Mouse (Mus musculus) lung, embryonic 14.5 days (tissue): ENCODE results near the gene Adgrg6. TPM values are rescaled to one million over a fixed set of nuclear protein-coding genes. Genes with fewer than 3 reads are reported as not detected.

Experiments
- ATAC-seq: fragments of 200-750 bp; cut with Nextera tagmentation; 2 replicates; pipeline ENCODE4 v1.8.0; 2017; ENCODE audit warnings: mild to moderate bottlenecking, moderate TSS enrichment, moderate library complexity; ENCODE audit not compliant: insufficient read depth
- DNase-seq: peaks from one replicate; pipeline ENCODE4 v3.0.0-alpha.2; 2015
- H3K27ac ChIP-seq: fragments of 300-500 bp; sonication (generic); 2 replicates; pipeline ENCODE4 v1.5.1; 2014; ENCODE audit warnings: low read depth, mild to moderate bottlenecking, moderate library complexity
- H3K27me3 ChIP-seq: fragments of 300-500 bp; sonication (generic); 2 replicates; pipeline ENCODE4 v1.6.1; 2014; ENCODE audit warnings: low read length, control low read depth; ENCODE audit not compliant: insufficient read depth
- H3K36me3 ChIP-seq: fragments of 300-500 bp; sonication (generic); 2 replicates; pipeline ENCODE4 v1.6.1; 2014; ENCODE audit warnings: control low read depth; ENCODE audit not compliant: insufficient read depth
- H3K4me1 ChIP-seq: fragments of 300-500 bp; sonication (generic); 2 replicates; pipeline ENCODE4 v1.6.1; 2014; ENCODE audit warnings: antibody characterized with exemption, control low read depth; ENCODE audit not compliant: insufficient read depth
- H3K4me2 ChIP-seq: fragments of 300-500 bp; sonication (generic); 2 replicates; pipeline ENCODE4 v1.6.1; 2014; ENCODE audit warnings: mild to moderate bottlenecking
- H3K4me3 ChIP-seq: fragments of 300-500 bp; sonication (generic); 2 replicates; pipeline ENCODE4 v1.5.1; 2014; ENCODE audit warnings: low read depth, low read length
- H3K9ac ChIP-seq: fragments of 300-500 bp; sonication (generic); 2 replicates; pipeline ENCODE4 v1.6.1; 2014
- H3K9me3 ChIP-seq: fragments of 300-500 bp; sonication (generic); 2 replicates; pipeline ENCODE4 v1.6.1; 2016; ENCODE audit warnings: low read depth, low read length, control low read depth
- CTCF ChIP-seq: IDR thresholded peaks from 2 replicates; pipeline ENCODE4 v1.5.1; 2016; ENCODE audit warnings: antibody characterized with exemption, low read depth
- WGBS: fragments of 180-500 bp; shearing (Covaris S2); extraction: QIAGEN DNeasy Blood & Tissue Kit; methylation state at CpG from one replicate; pipeline ENCODE4 v1.1.7; 2014; 5-methylcytosine and 5-hydroxymethylcytosine counted together
- polyA plus RNA-seq: library from polyadenylated mRNA; unstranded; fragments of >200 nt; fragmentation: Nextera tagmentation; extraction: Ambion mirVana; gene quantifications from 2 replicates; pipeline ENCODE4 v1.2.1, GENCODE M21; 2014

The Adgrg6 gene
- polyA plus RNA-seq, 1 experiment from 2014 or later: 22.9 TPM

GRCm38 (mm10) chr10:14570616-14571015 is 25.2 kb upstream of the Adgrg6 start:
- no peaks in the 10 kb centered on the region for H3K27me3 ChIP-seq
- H3K4me3 ChIP-seq: no peak overlapping the region
- no peaks in the 10 kb centered on the region for H3K4me1 ChIP-seq
- DNase-seq (no peak), ATAC-seq (no peak)
- TF ChIP-seq CTCF: no peak
- no peak overlapping the region for H3K27ac ChIP-seq
- WGBS: 7% methylated on average over 2 of the region's 2 CpGs
- H3K36me3 ChIP-seq: no peaks in the 10 kb centered on the region
- H3K9me3 ChIP-seq: no peaks in the 10 kb centered on the region
- no peak overlapping the region for H3K4me2 ChIP-seq
- H3K9ac ChIP-seq: no peak overlapping the region

GRCm38 (mm10) chr10:14546111-14546551 is 672 bp upstream of the Adgrg6 start:
- no peak overlapping the region for H3K9ac ChIP-seq
- DNase-seq (peak; percentile 72), ATAC-seq (peak; percentile 57)
- peak overlapping the region; percentile 78; the same call in 1 of the 2 replicates for H3K4me3 ChIP-seq
- peak overlapping the region; percentile 95 for H3K4me2 ChIP-seq
- 29% methylated on average over 7 of the region's 7 CpGs for WGBS
- peak; percentile 7; the same call in 1 of the 2 replicates for TF ChIP-seq CTCF
- H3K9me3 ChIP-seq: no peaks in the 10 kb centered on the region
- H3K4me1 ChIP-seq: no peaks in the 10 kb centered on the region
- H3K27ac ChIP-seq: peak overlapping the region; percentile 3; the same call in 1 of the 2 replicates
- no peaks in the 10 kb centered on the region for H3K36me3 ChIP-seq
- H3K27me3 ChIP-seq: no peaks in the 10 kb centered on the region; the same call in 1 of the 2 replicates

GRCm38 (mm10) chr10:14544608-14544940 is 885 bp downstream of the Adgrg6 start:
- 5% methylated on average over 9 of the region's 9 CpGs for WGBS
- Histone ChIP-seq H3K9me3 (no peaks in the 10 kb centered on the region), H3K4me2 (peak overlapping the region; percentile 95), H3K4me3 (peak overlapping the region; percentile 78), H3K27ac (peak overlapping the region; percentile 65), H3K4me1 (no peaks in the 10 kb centered on the region), H3K27me3 (no peaks in the 10 kb centered on the region; the same call in 1 of the 2 replicates), H3K36me3 (no peaks in the 10 kb centered on the region), H3K9ac (peak overlapping the region; percentile 79)
- TF ChIP-seq CTCF: no peak
- peak; percentile 44 for ATAC-seq
- peak; percentile 30 for DNase-seq

- Histone ChIP-seq H3K4me3 (peak overlapping the region; percentile 78), H3K4me1 (no peaks in the 10 kb centered on the region), H3K9ac (no peak overlapping the region), H3K27ac (no peak overlapping the region), H3K36me3 (no peaks in the 10 kb centered on the region), H3K9me3 (no peaks in the 10 kb centered on the region), H3K4me2 (peak overlapping the region; percentile 95), H3K27me3 (no peaks in the 10 kb centered on the region; the same call in 1 of the 2 replicates)
- DNase-seq (peak; percentile 39), ATAC-seq (no peak)
- 63% methylated on average over 8 of the region's 8 CpGs for WGBS
- no peak for TF ChIP-seq CTCF
These were observed 1.9 kb downstream of the Adgrg6 start for GRCm38 (mm10) chr10:14543511-14544067.

GRCm38 (mm10) chr10:14537102-14537501 is 8.4 kb downstream of the Adgrg6 start:
- DNase-seq (no peak), ATAC-seq (no peak)
- H3K9me3 ChIP-seq: no peaks in the 10 kb centered on the region
- H3K4me3 ChIP-seq: no peak overlapping the region
- peaks cover 8% of the 10 kb centered on the region; the same call in 1 of the 2 replicates for H3K4me1 ChIP-seq
- H3K36me3 ChIP-seq: no peaks in the 10 kb centered on the region
- no peak overlapping the region for H3K27ac ChIP-seq
- no peaks in the 10 kb centered on the region for H3K27me3 ChIP-seq
- TF ChIP-seq CTCF: no peak
- no peak overlapping the region for H3K4me2 ChIP-seq
- no peak overlapping the region for H3K9ac ChIP-seq
- 79% methylated on average over 3 of the region's 3 CpGs for WGBS

- H3K4me3 ChIP-seq: no peak overlapping the region
- no peak overlapping the region for H3K27ac ChIP-seq
- WGBS: 64% methylated on average over 3 of the region's 3 CpGs
- no peaks in the 10 kb centered on the region for H3K36me3 ChIP-seq
- H3K9me3 ChIP-seq: no peaks in the 10 kb centered on the region
- H3K9ac ChIP-seq: no peak overlapping the region
- no peak overlapping the region for H3K4me2 ChIP-seq
- TF ChIP-seq CTCF: no peak
- peaks cover 8% of the 10 kb centered on the region; the same call in 1 of the 2 replicates for H3K4me1 ChIP-seq
- ATAC-seq: no peak
- no peaks in the 10 kb centered on the region for H3K27me3 ChIP-seq
- DNase-seq: no peak
These were observed 14.4 kb downstream of the Adgrg6 start for GRCm38 (mm10) chr10:14531090-14531489.

GRCm38 (mm10) chr10:14530670-14531069 is 14.8 kb downstream of the Adgrg6 start:
- H3K9ac ChIP-seq: no peak overlapping the region
- H3K4me2 ChIP-seq: no peak overlapping the region
- H3K9me3 ChIP-seq: no peaks in the 10 kb centered on the region
- no peaks in the 10 kb centered on the region for H3K27me3 ChIP-seq
- WGBS: 98% methylated on average over 1 of the region's 1 CpGs
- no peak for DNase-seq
- no peak for ATAC-seq
- peaks cover 8% of the 10 kb centered on the region; the same call in 1 of the 2 replicates for H3K4me1 ChIP-seq
- H3K27ac ChIP-seq: no peak overlapping the region
- no peaks in the 10 kb centered on the region for H3K36me3 ChIP-seq
- no peak overlapping the region for H3K4me3 ChIP-seq
- TF ChIP-seq CTCF: no peak
